16 mouse cellular contexts compared by ENCODE assay signal in the genomic region with DNA sequence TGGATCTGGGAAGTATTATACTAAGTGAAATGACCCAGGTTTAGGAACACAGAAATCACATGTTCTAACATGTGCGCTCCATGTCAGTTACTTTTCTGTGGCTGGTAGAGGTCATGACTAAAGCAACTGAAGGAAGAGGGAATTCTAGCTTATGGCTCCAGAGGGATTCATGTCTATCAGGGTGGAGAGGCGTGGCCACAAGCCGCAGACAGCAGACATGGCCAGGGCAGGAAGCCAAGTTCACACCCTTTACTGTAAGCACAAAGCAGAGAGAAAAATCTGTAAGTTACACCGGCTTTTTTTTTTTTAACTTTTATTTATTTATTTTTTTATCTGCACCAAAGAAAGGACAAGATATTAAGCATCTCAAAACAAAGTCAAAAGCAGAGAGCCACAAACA.
DNase-seq lines count a peak whose midpoint lies in the region; ATAC-seq lines count a peak whose summit lies in the region.
"Had no signal": no experiment of that assay in that cellular context is flagged by ENCODE, and none has a peak within 500 bp of the region (broad histone marks: within the 10 kb centered on the region; RNA-seq: fewer than 3 reads in every experiment).

No protein-coding gene starts in this region.

- no peak overlapping the region for H3K9ac ChIP-seq in heart, embryonic 12.5 days
- no peak overlapping the region for H3K9ac ChIP-seq in neural tube, embryonic 15.5 days (replicated peaks)
- H3K9ac ChIP-seq: forebrain, embryonic 12.5 days; limb, embryonic 13.5 days; midbrain, embryonic 12.5 days had no signal

- H3K4me1 ChIP-seq in heart, embryonic 12.5 days (replicated peaks) = no peaks in the 10 kb centered on the region
- no peaks in the 10 kb centered on the region for H3K4me1 ChIP-seq in neural tube, embryonic 15.5 days
- H3K4me1 ChIP-seq: forebrain, embryonic 12.5 days; midbrain, embryonic 12.5 days had no signal

- H3K27ac ChIP-seq in heart, embryonic 12.5 days (ENCODE audit: poor library complexity, severe bottlenecking) = no peak overlapping the region
- H3K27ac ChIP-seq in neural tube, embryonic 15.5 days (replicated peaks) = no peak overlapping the region
- H3K27ac ChIP-seq: forebrain, embryonic 12.5 days; heart, adult 2 months; limb, embryonic 13.5 days; midbrain, embryonic 12.5 days had no signal

- intact Hi-C loops in left cerebral cortex, postnatal 4 days (cut with DNase I) = no loop called here

- H3K4me2 ChIP-seq in heart, embryonic 12.5 days = no peak overlapping the region
- no peak overlapping the region for H3K4me2 ChIP-seq in neural tube, embryonic 15.5 days
- H3K4me2 ChIP-seq: forebrain, embryonic 12.5 days; limb, embryonic 13.5 days; midbrain, embryonic 12.5 days had no signal

- no peaks in the 10 kb centered on the region for H3K36me3 ChIP-seq in heart, embryonic 12.5 days
- no peaks in the 10 kb centered on the region for H3K36me3 ChIP-seq in neural tube, embryonic 15.5 days
- H3K36me3 ChIP-seq: forebrain, embryonic 12.5 days; limb, embryonic 13.5 days; midbrain, embryonic 12.5 days had no signal

- 61% methylated on average over 4 of the region's 4 CpGs for WGBS in heart, embryonic 12.5 days
- WGBS in neural tube, embryonic 15.5 days = 75% methylated on average over 4 of the region's 4 CpGs

- peak; percentile 82 for DNase-seq in heart, adult 11 months
- peak; percentile 24 for DNase-seq in left cerebral cortex, postnatal 4 days
- DNase-seq in left cerebral cortex, adult 8-10 months (ENCODE audit: low spot score in 2 of 2) = no peak
- DNase-seq in NIH3T3 (ENCODE audit: low read depth) = peak; percentile 45
- DNase-seq in lung, postnatal 36 days = peak; percentile 11
- DNase-seq: adrenal gland, postnatal 14 days; cerebellum, adult 8-10 months; heart, adult 2 months; right cerebral cortex, adult 18-20 months; thymus, postnatal 25 days had no signal

- ATAC-seq in heart, embryonic 12.5 days (ENCODE audit: insufficient number of reproducible peaks, low FRiP score) = no peak
- ATAC-seq in neural tube, embryonic 15.5 days (ENCODE audit: low FRiP score) = no peak
- ATAC-seq: intestine, embryonic 16.5 days had no signal

- no peak overlapping the region for H3K4me3 ChIP-seq in heart, embryonic 12.5 days
- H3K4me3 ChIP-seq in neural tube, embryonic 15.5 days (replicated peaks) = no peak overlapping the region
- H3K4me3 ChIP-seq: forebrain, embryonic 12.5 days; heart, adult 2 months; limb, embryonic 13.5 days; midbrain, embryonic 12.5 days had no signal

- no peaks in the 10 kb centered on the region for H3K27me3 ChIP-seq in heart, embryonic 12.5 days (replicated peaks)
- no peaks in the 10 kb centered on the region for H3K27me3 ChIP-seq in neural tube, embryonic 15.5 days (replicated peaks)
- H3K27me3 ChIP-seq: forebrain, embryonic 12.5 days; limb, embryonic 13.5 days; midbrain, embryonic 12.5 days had no signal

- no peaks in the 10 kb centered on the region for H3K9me3 ChIP-seq in heart, embryonic 12.5 days (replicated peaks)
- H3K9me3 ChIP-seq in neural tube, embryonic 15.5 days (replicated peaks) = no peaks in the 10 kb centered on the region
- H3K9me3 ChIP-seq: forebrain, embryonic 12.5 days; limb, embryonic 13.5 days had no signal

Comparison
In these comparisons a context has a peak if more than half of its experiments do, and no peak if none do; other contexts are left out.
1. DNase-seq: peak in heart, adult 11 months (single experiment), left cerebral cortex, postnatal 4 days (single experiment), NIH3T3 (single experiment) and lung, postnatal 36 days (single experiment); none in left cerebral cortex, adult 8-10 months (0 of 2).